Mouse (Mus musculus): ENCODE data around the gene Rab5if. TPM values are rescaled to one million over a fixed set of nuclear protein-coding genes. Genes with fewer than 3 reads are reported as not detected.

Rab5if gene
- polyA plus RNA-seq, 1 experiment, result 80.2 TPM

GRCm38 (mm10) chr2:156857385-156857791 lies 5.5 kb upstream of the Rab5if start:
- Histone ChIP-seq H3K27ac (ENCODE audit: control insufficient read depth, insufficient read depth, low read depth, low read length) (0 out of 2 replicates have a peak overlapping the region, but pooled peaks have one; percentile 33), H3K4me3 (ENCODE audit: control insufficient read depth, low read depth, low read length) (no peak overlapping the region), H3K4me1 (ENCODE audit: control insufficient read depth, insufficient read depth, low read length) (peaks cover 2% of the 10 kb centered on the region; the same call in 1 of the 2 replicates), H3K27me3 (ENCODE audit: control insufficient read depth, insufficient read depth, low read length) (no peaks in the 10 kb centered on the region), H3K36me3 (ENCODE audit: control insufficient read depth, insufficient read depth, low read length) (no peaks in the 10 kb centered on the region; the same call in 1 of the 2 replicates)
- TF ChIP-seq CTCF (IDR thresholded peaks at IDR 0.05; ENCODE audit: control insufficient read depth, insufficient read depth, insufficient replicate concordance, low read depth, low read length) (no peak), POLR2A (IDR thresholded peaks at IDR 0.05; ENCODE audit: control insufficient read depth, low read depth, low read length) (no peak)

- H3K36me3 ChIP-seq (ENCODE audit: control insufficient read depth, insufficient read depth, low read length), result no peaks in the 10 kb centered on the region; the same call in 1 of the 2 replicates
- 0 out of 2 replicates have a peak within 1 kb of the TSS, but pooled peaks have one; percentile 33 for H3K27ac ChIP-seq (ENCODE audit: control insufficient read depth, insufficient read depth, low read depth, low read length)
- TF ChIP-seq CTCF (IDR thresholded peaks at IDR 0.05; ENCODE audit: control insufficient read depth, insufficient read depth, insufficient replicate concordance, low read depth, low read length), result no peak
Measured at GRCm38 (mm10) chr2:156857835-156858234, 5.1 kb upstream of the Rab5if start, which contains the start of gene 4930518I15Rik. Gene 4930518I15Rik, minus strand, starts transcription at chr2:156857946.

GRCm38 (mm10) chr2:156858671-156859070 lies 4.3 kb upstream of the Rab5if start:
- no peak overlapping the region for H3K4me3 ChIP-seq (ENCODE audit: control insufficient read depth, low read depth, low read length)
- H3K36me3 ChIP-seq (ENCODE audit: control insufficient read depth, insufficient read depth, low read length), result no peaks in the 10 kb centered on the region; the same call in 1 of the 2 replicates
- no peaks in the 10 kb centered on the region for H3K27me3 ChIP-seq (ENCODE audit: control insufficient read depth, insufficient read depth, low read length)
- H3K4me1 ChIP-seq (ENCODE audit: control insufficient read depth, insufficient read depth, low read length), result peaks cover 3% of the 10 kb centered on the region; the same call in 1 of the 2 replicates
- no peak overlapping the region for H3K27ac ChIP-seq (ENCODE audit: control insufficient read depth, insufficient read depth, low read depth, low read length)
- TF ChIP-seq POLR2A (IDR thresholded peaks at IDR 0.05; ENCODE audit: control insufficient read depth, low read depth, low read length) (no peak), CTCF (IDR thresholded peaks at IDR 0.05; ENCODE audit: control insufficient read depth, insufficient read depth, insufficient replicate concordance, low read depth, low read length) (no peak)

More at GRCm38 (mm10) chr2:156857835-156858234, 5.1 kb upstream of the Rab5if start, which contains the start of gene 4930518I15Rik:
- H3K27me3 ChIP-seq (ENCODE audit: control insufficient read depth, insufficient read depth, low read length), result no peaks in the 10 kb centered on the region
- H3K4me3 ChIP-seq (ENCODE audit: control insufficient read depth, low read depth, low read length), result no peak within 1 kb of the TSS
- peaks cover 2% of the 10 kb centered on the region; the same call in 1 of the 2 replicates for H3K4me1 ChIP-seq (ENCODE audit: control insufficient read depth, insufficient read depth, low read length)

GRCm38 (mm10) chr2:156862041-156862717 lies 749 bp upstream of the Rab5if start:
- peak overlapping the region; percentile 99 for H3K4me3 ChIP-seq (ENCODE audit: control insufficient read depth, low read depth, low read length)
- H3K36me3 ChIP-seq (ENCODE audit: control insufficient read depth, insufficient read depth, low read length), result peaks cover 5% of the 10 kb centered on the region
- no peak for TF ChIP-seq CTCF (IDR thresholded peaks at IDR 0.05; ENCODE audit: control insufficient read depth, insufficient read depth, insufficient replicate concordance, low read depth, low read length)
- TF ChIP-seq POLR2A (IDR thresholded peaks at IDR 0.05; ENCODE audit: control insufficient read depth, low read depth, low read length), result no peak
- peak overlapping the region; percentile 98 for H3K27ac ChIP-seq (ENCODE audit: control insufficient read depth, insufficient read depth, low read depth, low read length)
- no peaks in the 10 kb centered on the region for H3K27me3 ChIP-seq (ENCODE audit: control insufficient read depth, insufficient read depth, low read length)
- H3K4me1 ChIP-seq (ENCODE audit: control insufficient read depth, insufficient read depth, low read length), result peaks cover 10% of the 10 kb centered on the region

- Histone ChIP-seq H3K36me3 (ENCODE audit: control insufficient read depth, insufficient read depth, low read length) (peaks cover 5% of the 10 kb centered on the region), H3K27me3 (ENCODE audit: control insufficient read depth, insufficient read depth, low read length) (no peaks in the 10 kb centered on the region), H3K4me3 (ENCODE audit: control insufficient read depth, low read depth, low read length) (peak overlapping the region; percentile 99), H3K27ac (ENCODE audit: control insufficient read depth, insufficient read depth, low read depth, low read length) (peak overlapping the region; percentile 96), H3K4me1 (ENCODE audit: control insufficient read depth, insufficient read depth, low read length) (peaks cover 10% of the 10 kb centered on the region)
- TF ChIP-seq CTCF (IDR thresholded peaks at IDR 0.05; ENCODE audit: control insufficient read depth, insufficient read depth, insufficient replicate concordance, low read depth, low read length) (no peak), POLR2A (IDR thresholded peaks at IDR 0.05; ENCODE audit: control insufficient read depth, low read depth, low read length) (no peak)
Measured at GRCm38 (mm10) chr2:156863487-156864160, 696 bp downstream of the Rab5if start.

GRCm38 (mm10) chr2:156864481-156864880 lies 1.6 kb downstream of the Rab5if start:
- Histone ChIP-seq H3K27ac (ENCODE audit: control insufficient read depth, insufficient read depth, low read depth, low read length) (no peak overlapping the region), H3K4me1 (ENCODE audit: control insufficient read depth, insufficient read depth, low read length) (peaks cover 10% of the 10 kb centered on the region), H3K27me3 (ENCODE audit: control insufficient read depth, insufficient read depth, low read length) (no peaks in the 10 kb centered on the region), H3K4me3 (ENCODE audit: control insufficient read depth, low read depth, low read length) (no peak overlapping the region), H3K36me3 (ENCODE audit: control insufficient read depth, insufficient read depth, low read length) (peaks cover 5% of the 10 kb centered on the region)
- no peak for TF ChIP-seq CTCF (IDR thresholded peaks at IDR 0.05; ENCODE audit: control insufficient read depth, insufficient read depth, insufficient replicate concordance, low read depth, low read length)
- no peak for TF ChIP-seq POLR2A (IDR thresholded peaks at IDR 0.05; ENCODE audit: control insufficient read depth, low read depth, low read length)

GRCm38 (mm10) chr2:156868994-156869393 lies 6.1 kb downstream of the Rab5if start:
- H3K4me1 ChIP-seq (ENCODE audit: control insufficient read depth, insufficient read depth, low read length), result peaks cover 4% of the 10 kb centered on the region
- H3K27ac ChIP-seq (ENCODE audit: control insufficient read depth, insufficient read depth, low read depth, low read length), result no peak overlapping the region
- H3K4me3 ChIP-seq (ENCODE audit: control insufficient read depth, low read depth, low read length), result no peak overlapping the region
- H3K27me3 ChIP-seq (ENCODE audit: control insufficient read depth, insufficient read depth, low read length), result no peaks in the 10 kb centered on the region
- H3K36me3 ChIP-seq (ENCODE audit: control insufficient read depth, insufficient read depth, low read length), result peaks cover 10% of the 10 kb centered on the region
- no peak for TF ChIP-seq POLR2A (IDR thresholded peaks at IDR 0.05; ENCODE audit: control insufficient read depth, low read depth, low read length)
- TF ChIP-seq CTCF (IDR thresholded peaks at IDR 0.05; ENCODE audit: control insufficient read depth, insufficient read depth, insufficient replicate concordance, low read depth, low read length), result no peak

Measured in testis, adult 2 months (tissue).